Mouse (Mus musculus) urinary bladder, postnatal 25 days (tissue): ENCODE measurements around the gene Iqgap1.
A peak's percentile ranks its signal among the peaks of the same experiment; 100 is the strongest.

Experiments used
- DNase-seq: peaks from one replicate; pipeline ENCODE4 v3.0.0; 2022; ENCODE audit warnings: low spot score

Gene Iqgap1

GRCm38 (mm10) chr7:80803173-80803872, 22.5 kb downstream of the Iqgap1 start:
- DNase-seq: peak; percentile 91

- DNase-seq: peak; percentile 45
These were observed 23.2 kb downstream of the Iqgap1 start for GRCm38 (mm10) chr7:80802412-80803160.

GRCm38 (mm10) chr7:80799307-80799706, 26.5 kb downstream of the Iqgap1 start:
- no peak for DNase-seq

GRCm38 (mm10) chr7:80796805-80797567, 28.8 kb downstream of the Iqgap1 start:
- DNase-seq: no peak

GRCm38 (mm10) chr7:80796258-80796657, 29.5 kb downstream of the Iqgap1 start:
- DNase-seq: no peak

GRCm38 (mm10) chr7:80789534-80789933, 36.2 kb downstream of the Iqgap1 start:
- no peak for DNase-seq

GRCm38 (mm10) chr7:80789061-80789460, 36.7 kb downstream of the Iqgap1 start:
- no peak for DNase-seq

GRCm38 (mm10) chr7:80788002-80788401, 37.8 kb downstream of the Iqgap1 start:
- no peak for DNase-seq

GRCm38 (mm10) chr7:80786746-80787145, 39.0 kb downstream of the Iqgap1 start:
- DNase-seq: peak; percentile 37

GRCm38 (mm10) chr7:80783841-80784240, 41.9 kb downstream of the Iqgap1 start:
- DNase-seq: no peak

GRCm38 (mm10) chr7:80782155-80783109, 43.3 kb downstream of the Iqgap1 start:
- no peak for DNase-seq

- no peak for DNase-seq
These were observed 44.2 kb downstream of the Iqgap1 start for GRCm38 (mm10) chr7:80781444-80782120.

GRCm38 (mm10) chr7:80778958-80779669, 46.7 kb downstream of the Iqgap1 start:
- DNase-seq: peak; percentile 57

GRCm38 (mm10) chr7:80778376-80778775, 47.4 kb downstream of the Iqgap1 start:
- no peak for DNase-seq

GRCm38 (mm10) chr7:80777151-80777550, 48.6 kb downstream of the Iqgap1 start:
- DNase-seq: no peak

- no peak for DNase-seq
These were observed 49.7 kb downstream of the Iqgap1 start for GRCm38 (mm10) chr7:80776090-80776489.

GRCm38 (mm10) chr7:80775448-80775904, 50.3 kb downstream of the Iqgap1 start:
- DNase-seq: no peak

GRCm38 (mm10) chr7:80774615-80775447, 50.9 kb downstream of the Iqgap1 start:
- DNase-seq: no peak
